Mouse (Mus musculus): ENCODE measurements at regions not wholly inside any gene's neighbourhood (a gene's known extent, or its start where the extent isn't known, plus 50 kb on each side); places are given as distances from the start of the nearest gene placed in this dataset.

- H3K27ac ChIP-seq (ENCODE audit: low read length) = no peak overlapping the region
- H3K36me3 ChIP-seq (ENCODE audit: control insufficient read depth, insufficient read depth, low read length) = no peaks in the 10 kb centered on the region
- H3K4me1 ChIP-seq (ENCODE audit: control insufficient read depth, insufficient read depth, low read length) = no peaks in the 10 kb centered on the region
- no peak overlapping the region for H3K4me2 ChIP-seq (ENCODE audit: low read depth, low read length)
- no peak overlapping the region for H3K9ac ChIP-seq (ENCODE audit: low read depth, low read length)
- no peak for ATAC-seq
- H3K4me3 ChIP-seq (ENCODE audit: low read length) = no peak overlapping the region
- no peaks in the 10 kb centered on the region for H3K27me3 ChIP-seq (replicated peaks; ENCODE audit: control insufficient read depth, insufficient read depth, low read length)
- WGBS = 77% methylated on average over 4 of the region's 4 CpGs
- H3K9me3 ChIP-seq (ENCODE audit: control insufficient read depth, low read length) = no peaks in the 10 kb centered on the region
Measured at GRCm38 (mm10) chr5:4697346-4698095, 60.3 kb downstream of the Fzd1 start.

GRCm38 (mm10) chr5:4696701-4697100 is 61.1 kb downstream of the Fzd1 start:
- H3K9ac ChIP-seq (ENCODE audit: low read depth, low read length) = no peak overlapping the region
- no peak overlapping the region for H3K4me3 ChIP-seq (ENCODE audit: low read length)
- no peak overlapping the region for H3K27ac ChIP-seq (ENCODE audit: low read length)
- H3K4me1 ChIP-seq (ENCODE audit: control insufficient read depth, insufficient read depth, low read length) = no peaks in the 10 kb centered on the region
- no peaks in the 10 kb centered on the region for H3K27me3 ChIP-seq (replicated peaks; ENCODE audit: control insufficient read depth, insufficient read depth, low read length)
- no peaks in the 10 kb centered on the region for H3K9me3 ChIP-seq (ENCODE audit: control insufficient read depth, low read length)
- no peaks in the 10 kb centered on the region for H3K36me3 ChIP-seq (ENCODE audit: control insufficient read depth, insufficient read depth, low read length)
- no peak for ATAC-seq
- H3K4me2 ChIP-seq (ENCODE audit: low read depth, low read length) = no peak overlapping the region

- H3K27ac ChIP-seq (ENCODE audit: low read length) = no peak overlapping the region
- H3K4me1 ChIP-seq (ENCODE audit: control insufficient read depth, insufficient read depth, low read length) = no peaks in the 10 kb centered on the region
- ATAC-seq = no peak
- no peaks in the 10 kb centered on the region for H3K27me3 ChIP-seq (replicated peaks; ENCODE audit: control insufficient read depth, insufficient read depth, low read length)
- 62% methylated on average over 2 of the region's 2 CpGs for WGBS
- no peaks in the 10 kb centered on the region for H3K36me3 ChIP-seq (ENCODE audit: control insufficient read depth, insufficient read depth, low read length)
- no peaks in the 10 kb centered on the region for H3K9me3 ChIP-seq (ENCODE audit: control insufficient read depth, low read length)
- no peak overlapping the region for H3K4me2 ChIP-seq (ENCODE audit: low read depth, low read length)
- H3K9ac ChIP-seq (ENCODE audit: low read depth, low read length) = no peak overlapping the region
- H3K4me3 ChIP-seq (ENCODE audit: low read length) = no peak overlapping the region
Measured at GRCm38 (mm10) chr5:4689130-4689529, 68.7 kb downstream of the Fzd1 start.

- Histone ChIP-seq H3K9ac (ENCODE audit: low read depth, low read length) (no peak overlapping the region), H3K27ac (ENCODE audit: low read length) (no peak overlapping the region), H3K9me3 (ENCODE audit: control insufficient read depth, low read length) (no peaks in the 10 kb centered on the region), H3K27me3 (replicated peaks; ENCODE audit: control insufficient read depth, insufficient read depth, low read length) (no peaks in the 10 kb centered on the region), H3K4me2 (ENCODE audit: low read depth, low read length) (no peak overlapping the region), H3K4me1 (ENCODE audit: control insufficient read depth, insufficient read depth, low read length) (no peaks in the 10 kb centered on the region), H3K36me3 (ENCODE audit: control insufficient read depth, insufficient read depth, low read length) (no peaks in the 10 kb centered on the region), H3K4me3 (ENCODE audit: low read length) (no peak overlapping the region)
- WGBS = 78% methylated on average over 2 of the region's 2 CpGs
- ATAC-seq = no peak
Measured at GRCm38 (mm10) chr5:4675316-4675715, 82.5 kb downstream of the Fzd1 start.

- Histone ChIP-seq H3K4me3 (ENCODE audit: low read length) (no peak overlapping the region), H3K9ac (ENCODE audit: low read depth, low read length) (no peak overlapping the region), H3K4me1 (ENCODE audit: control insufficient read depth, insufficient read depth, low read length) (no peaks in the 10 kb centered on the region), H3K9me3 (ENCODE audit: control insufficient read depth, low read length) (no peaks in the 10 kb centered on the region), H3K36me3 (ENCODE audit: control insufficient read depth, insufficient read depth, low read length) (no peaks in the 10 kb centered on the region), H3K27me3 (replicated peaks; ENCODE audit: control insufficient read depth, insufficient read depth, low read length) (no peaks in the 10 kb centered on the region), H3K4me2 (ENCODE audit: low read depth, low read length) (no peak overlapping the region), H3K27ac (ENCODE audit: low read length) (no peak overlapping the region)
- WGBS = 80% methylated on average over 12 of the region's 12 CpGs
- ATAC-seq = no peak
Measured at GRCm38 (mm10) chr5:4666381-4666780, 91.5 kb downstream of the Fzd1 start.

GRCm38 (mm10) chr5:4665978-4666377 is 91.9 kb downstream of the Fzd1 start:
- no peak for ATAC-seq
- Histone ChIP-seq H3K9me3 (ENCODE audit: control insufficient read depth, low read length) (no peaks in the 10 kb centered on the region), H3K4me1 (ENCODE audit: control insufficient read depth, insufficient read depth, low read length) (no peaks in the 10 kb centered on the region), H3K36me3 (ENCODE audit: control insufficient read depth, insufficient read depth, low read length) (no peaks in the 10 kb centered on the region), H3K4me3 (ENCODE audit: low read length) (no peak overlapping the region), H3K4me2 (ENCODE audit: low read depth, low read length) (no peak overlapping the region), H3K9ac (ENCODE audit: low read depth, low read length) (no peak overlapping the region), H3K27me3 (replicated peaks; ENCODE audit: control insufficient read depth, insufficient read depth, low read length) (no peaks in the 10 kb centered on the region), H3K27ac (ENCODE audit: low read length) (no peak overlapping the region)
- WGBS = 66% methylated on average over 9 of the region's 9 CpGs

- H3K27ac ChIP-seq (ENCODE audit: low read length) = no peak overlapping the region
- ATAC-seq = no peak
- H3K4me1 ChIP-seq (ENCODE audit: control insufficient read depth, insufficient read depth, low read length) = no peaks in the 10 kb centered on the region
- no peak overlapping the region for H3K4me2 ChIP-seq (ENCODE audit: low read depth, low read length)
- no peak overlapping the region for H3K9ac ChIP-seq (ENCODE audit: low read depth, low read length)
- H3K27me3 ChIP-seq (replicated peaks; ENCODE audit: control insufficient read depth, insufficient read depth, low read length) = no peaks in the 10 kb centered on the region
- H3K4me3 ChIP-seq (ENCODE audit: low read length) = no peak overlapping the region
- no peaks in the 10 kb centered on the region for H3K9me3 ChIP-seq (ENCODE audit: control insufficient read depth, low read length)
- 63% methylated on average over 4 of the region's 4 CpGs for WGBS
- no peaks in the 10 kb centered on the region for H3K36me3 ChIP-seq (ENCODE audit: control insufficient read depth, insufficient read depth, low read length)
Measured at GRCm38 (mm10) chr5:4664918-4665317, 92.9 kb downstream of the Fzd1 start.

- Histone ChIP-seq H3K36me3 (ENCODE audit: control insufficient read depth, insufficient read depth, low read length) (no peaks in the 10 kb centered on the region), H3K4me1 (ENCODE audit: control insufficient read depth, insufficient read depth, low read length) (no peaks in the 10 kb centered on the region), H3K9me3 (ENCODE audit: control insufficient read depth, low read length) (no peaks in the 10 kb centered on the region), H3K4me3 (ENCODE audit: low read length) (no peak overlapping the region), H3K4me2 (ENCODE audit: low read depth, low read length) (no peak overlapping the region), H3K27me3 (replicated peaks; ENCODE audit: control insufficient read depth, insufficient read depth, low read length) (no peaks in the 10 kb centered on the region), H3K27ac (ENCODE audit: low read length) (no peak overlapping the region), H3K9ac (ENCODE audit: low read depth, low read length) (no peak overlapping the region)
- no peak for ATAC-seq
- 51% methylated on average over 10 of the region's 10 CpGs for WGBS
Measured at GRCm38 (mm10) chr5:4664488-4664887, 93.3 kb downstream of the Fzd1 start.

GRCm38 (mm10) chr5:4662198-4662585 is 95.6 kb downstream of the Fzd1 start:
- Histone ChIP-seq H3K4me2 (ENCODE audit: low read depth, low read length) (no peak overlapping the region), H3K4me3 (ENCODE audit: low read length) (no peak overlapping the region), H3K27me3 (replicated peaks; ENCODE audit: control insufficient read depth, insufficient read depth, low read length) (no peaks in the 10 kb centered on the region), H3K36me3 (ENCODE audit: control insufficient read depth, insufficient read depth, low read length) (no peaks in the 10 kb centered on the region), H3K4me1 (ENCODE audit: control insufficient read depth, insufficient read depth, low read length) (no peaks in the 10 kb centered on the region), H3K9me3 (ENCODE audit: control insufficient read depth, low read length) (no peaks in the 10 kb centered on the region), H3K27ac (ENCODE audit: low read length) (no peak overlapping the region), H3K9ac (ENCODE audit: low read depth, low read length) (no peak overlapping the region)
- 33% methylated on average over 6 of the region's 6 CpGs for WGBS
- no peak for ATAC-seq

All from intestine, embryonic 16.5 days (tissue).